Mouse (Mus musculus) gastrocnemius, postnatal 4 days (tissue): ENCODE data around the gene Cox6a2. TPM values are rescaled to one million over a fixed set of nuclear protein-coding genes. Genes with fewer than 3 reads are reported as not detected.

Source experiments
- DNase-seq, 2 experiments: peaks; one replicate each; pipeline ENCODE4 v3.0.0; 2021 to 2022; ENCODE audit warnings: low spot score in 2 of 2, mixed read lengths in 2 of 2
- long read RNA-seq, 2 experiments: library from polyadenylated mRNA; stranded (forward); transcript quantifications; one replicate each; pipeline ENCODE4 v2.0.0; 2021
- total RNA-seq, 2 experiments: library from RNA; stranded (reverse); gene quantifications; 2 replicates each; pipeline ENCODE4 v1.2.3; 2021

The Cox6a2 gene
- total RNA-seq, result 100 to 1,000 TPM; 677 to 707 TPM
- long read RNA-seq, experiment 1, transcript Cox6a2-201 (3 exons, 680 nt), result major isoform, 409 of 481 reads
- long read RNA-seq, experiment 1, partial matches to known transcripts, result 3 of 481 reads
- long read RNA-seq, experiment 1, other reads (novel, unspliced or antisense), result 69 of 481 reads
- long read RNA-seq, experiment 2, transcript Cox6a2-201 (3 exons, 680 nt), result major isoform, 430 of 528 reads
- long read RNA-seq, experiment 2, partial matches to known transcripts, result 6 of 528 reads
- long read RNA-seq, experiment 2, other reads (novel, unspliced or antisense), result 92 of 528 reads

GRCm38 (mm10) chr7:128206152-128206551 lies at the start of gene Cox6a2:
Cox6a2 (minus strand) TSS chr7:128206387.
- no peak for DNase-seq

GRCm38 (mm10) chr7:128255757-128256156 lies 49.6 kb upstream of the Cox6a2 start:
- no peak for DNase-seq

GRCm38 (mm10) chr7:128254978-128255377 lies 48.8 kb upstream of the Cox6a2 start:
- no peak for DNase-seq

- no peak for DNase-seq
Observed at GRCm38 (mm10) chr7:128252609-128253008, 46.4 kb upstream of the Cox6a2 start.

GRCm38 (mm10) chr7:128251946-128252345 lies 45.8 kb upstream of the Cox6a2 start:
- no peak for DNase-seq

GRCm38 (mm10) chr7:128249998-128250397 lies 43.8 kb upstream of the Cox6a2 start:
- DNase-seq, result no peak

GRCm38 (mm10) chr7:128248081-128249042 lies 42.2 kb upstream of the Cox6a2 start:
- DNase-seq, result no peak

GRCm38 (mm10) chr7:128247443-128247842 lies 41.3 kb upstream of the Cox6a2 start:
- DNase-seq, result peak; percentile 71 to 90

GRCm38 (mm10) chr7:128246496-128247391 lies 40.6 kb upstream of the Cox6a2 start, which contains the start of gene Tgfb1i1:
Tgfb1i1 (plus strand) TSS chr7:128246812.
- peak; percentile 54 to 73 for DNase-seq

- DNase-seq, result no peak
Observed at GRCm38 (mm10) chr7:128245547-128245946, 39.4 kb upstream of the Cox6a2 start.

- DNase-seq, result no peak
Observed at GRCm38 (mm10) chr7:128244410-128245025, 38.3 kb upstream of the Cox6a2 start.

- no peak for DNase-seq
Observed at GRCm38 (mm10) chr7:128243921-128244320, 37.7 kb upstream of the Cox6a2 start.

- no peak for DNase-seq
Observed at GRCm38 (mm10) chr7:128242331-128242730, 36.1 kb upstream of the Cox6a2 start.

GRCm38 (mm10) chr7:128240131-128240784 lies 34.1 kb upstream of the Cox6a2 start:
- no peak for DNase-seq

- DNase-seq, result no peak
Observed at GRCm38 (mm10) chr7:128238991-128239390, 32.8 kb upstream of the Cox6a2 start.

GRCm38 (mm10) chr7:128237927-128238778 lies 32.0 kb upstream of the Cox6a2 start, which contains the start of gene 9130023H24Rik:
9130023H24Rik (minus strand) TSS chr7:128238031.
- DNase-seq, result peak; percentile 100

GRCm38 (mm10) chr7:128237593-128237926 lies 31.4 kb upstream of the Cox6a2 start:
- DNase-seq, result no peak

- peak; percentile 80 to 88 for DNase-seq
Observed at GRCm38 (mm10) chr7:128236856-128237592, 30.8 kb upstream of the Cox6a2 start, which contains the start of gene Armc5. Armc5 (plus strand) TSS chr7:128237342.
